Mouse (Mus musculus) heart, embryonic 13.5 days (tissue): Measurements from ENCODE around the gene Akap10. TPM values are rescaled to one million over a fixed set of nuclear protein-coding genes. Genes with fewer than 3 reads are reported as not detected.

Source experiments
- ATAC-seq: fragments of 200-750 bp; cut with Nextera tagmentation; 2 replicates; pipeline ENCODE4 v1.8.0; 2017; ENCODE audit warnings: moderate TSS enrichment; ENCODE audit not compliant: insufficient number of reproducible peaks, low FRiP score, low TSS enrichment; ENCODE audit errors: extremely low read depth
- H3K27ac ChIP-seq: fragments of 300-500 bp; sonication (generic); replicated peaks from 2 replicates; pipeline ENCODE4 v1.5.1; 2015; ENCODE audit warnings: moderate library complexity, mild to moderate bottlenecking, inconsistent platforms
- H3K27me3 ChIP-seq: fragments of 300-500 bp; sonication (generic); replicated peaks from 2 replicates; pipeline ENCODE4 v1.6.1; 2015; ENCODE audit warnings: mild to moderate bottlenecking, inconsistent platforms
- H3K36me3 ChIP-seq: fragments of 300-500 bp; sonication (generic); 2 replicates; pipeline ENCODE4 v1.6.1; 2015; ENCODE audit warnings: mild to moderate bottlenecking, inconsistent platforms
- H3K4me1 ChIP-seq: fragments of 300-500 bp; sonication (generic); 2 replicates; pipeline ENCODE4 v1.6.1; 2015; ENCODE audit warnings: inconsistent platforms
- H3K4me2 ChIP-seq: fragments of 300-500 bp; sonication (generic); 2 replicates; pipeline ENCODE4 v1.6.1; 2015; ENCODE audit warnings: inconsistent platforms, mild to moderate bottlenecking, moderate library complexity
- H3K4me3 ChIP-seq: fragments of 300-500 bp; sonication (generic); 2 replicates; pipeline ENCODE4 v1.5.1; 2015; ENCODE audit warnings: moderate library complexity, mild to moderate bottlenecking, inconsistent platforms
- H3K9ac ChIP-seq: fragments of 300-500 bp; sonication (generic); 2 replicates; pipeline ENCODE4 v1.6.1; 2015; ENCODE audit warnings: inconsistent platforms, mild to moderate bottlenecking, moderate library complexity
- H3K9me3 ChIP-seq: fragments of 300-500 bp; sonication (generic); 2 replicates; pipeline ENCODE4 v1.6.1; 2016; ENCODE audit warnings: inconsistent platforms
- WGBS: fragments of 180-500 bp; shearing (Covaris S2); methylation state at CpG from one replicate; pipeline ENCODE4 v1.1.7; 2015; ENCODE audit warnings: mixed read lengths; 5-methylcytosine and 5-hydroxymethylcytosine counted together
- polyA plus RNA-seq: library from polyadenylated mRNA; unstranded; fragments of >200 nt; fragmentation: Nextera tagmentation; extraction: Ambion mirVana; gene quantifications from 2 replicates; pipeline ENCODE4 v1.2.1, GENCODE M21; 2015

Akap10 gene
- 11.9 and 12.4 TPM in 2 replicates for polyA plus RNA-seq

GRCm38 (mm10) chr11:61930098-61930517, at the start of gene Akap10:
Akap10 (minus strand) TSS chr11:61930252.
- ATAC-seq = peak; percentile 94
- H3K9ac ChIP-seq = peak within 1 kb of the TSS; percentile 96
- H3K4me1 ChIP-seq = peaks cover 28% of the 10 kb centered on the region
- WGBS = under 1% methylated on average over 43 of the region's 43 CpGs
- H3K9me3 ChIP-seq = no peaks in the 10 kb centered on the region
- H3K4me3 ChIP-seq = peak within 1 kb of the TSS; percentile 91
- H3K4me2 ChIP-seq = peak within 1 kb of the TSS; percentile 80
- H3K27ac ChIP-seq = peak within 1 kb of the TSS; percentile 98
- peaks cover 9% of the 10 kb centered on the region for H3K36me3 ChIP-seq
- no peaks in the 10 kb centered on the region for H3K27me3 ChIP-seq

GRCm38 (mm10) chr11:61975783-61976182, 45.7 kb upstream of the Akap10 start:
- no peak overlapping the region for H3K4me3 ChIP-seq
- H3K27ac ChIP-seq = no peak overlapping the region
- H3K4me2 ChIP-seq = no peak overlapping the region
- peaks cover 6% of the 10 kb centered on the region for H3K4me1 ChIP-seq
- WGBS = 73% methylated on average over 1 of the region's 1 CpGs
- peaks cover 2% of the 10 kb centered on the region; the same call in 1 of the 2 replicates for H3K27me3 ChIP-seq
- no peaks in the 10 kb centered on the region for H3K9me3 ChIP-seq
- ATAC-seq = no peak
- no peaks in the 10 kb centered on the region for H3K36me3 ChIP-seq
- no peak overlapping the region for H3K9ac ChIP-seq

GRCm38 (mm10) chr11:61974106-61974707, 44.2 kb upstream of the Akap10 start:
- no peak overlapping the region for H3K27ac ChIP-seq
- no peaks in the 10 kb centered on the region for H3K36me3 ChIP-seq
- WGBS = 43% methylated on average over 13 of the region's 13 CpGs
- no peaks in the 10 kb centered on the region for H3K9me3 ChIP-seq
- peaks cover 2% of the 10 kb centered on the region; the same call in 1 of the 2 replicates for H3K27me3 ChIP-seq
- H3K4me2 ChIP-seq = no peak overlapping the region
- no peak overlapping the region for H3K4me3 ChIP-seq
- no peak for ATAC-seq
- peaks cover 6% of the 10 kb centered on the region for H3K4me1 ChIP-seq
- H3K9ac ChIP-seq = no peak overlapping the region

GRCm38 (mm10) chr11:61971441-61972221, 41.6 kb upstream of the Akap10 start:
- no peak overlapping the region for H3K27ac ChIP-seq
- no peak for ATAC-seq
- H3K27me3 ChIP-seq = peaks cover 2% of the 10 kb centered on the region; the same call in 1 of the 2 replicates
- H3K36me3 ChIP-seq = no peaks in the 10 kb centered on the region
- no peak overlapping the region for H3K4me2 ChIP-seq
- no peak overlapping the region for H3K4me3 ChIP-seq
- WGBS = 49% methylated on average over 7 of the region's 7 CpGs
- H3K4me1 ChIP-seq = peaks cover 6% of the 10 kb centered on the region
- no peak overlapping the region for H3K9ac ChIP-seq
- no peaks in the 10 kb centered on the region for H3K9me3 ChIP-seq

GRCm38 (mm10) chr11:61970901-61971300, 40.8 kb upstream of the Akap10 start:
- Histone ChIP-seq H3K4me3 (no peak overlapping the region), H3K27ac (no peak overlapping the region), H3K4me1 (peaks cover 6% of the 10 kb centered on the region), H3K9ac (no peak overlapping the region), H3K27me3 (peaks cover 2% of the 10 kb centered on the region; the same call in 1 of the 2 replicates), H3K9me3 (no peaks in the 10 kb centered on the region), H3K4me2 (no peak overlapping the region), H3K36me3 (no peaks in the 10 kb centered on the region)
- no peak for ATAC-seq
- WGBS = 54% methylated on average over 5 of the region's 5 CpGs

GRCm38 (mm10) chr11:61968875-61969274, 38.8 kb upstream of the Akap10 start:
- WGBS = 77% methylated on average over 2 of the region's 2 CpGs
- Histone ChIP-seq H3K4me3 (no peak overlapping the region), H3K36me3 (no peaks in the 10 kb centered on the region), H3K9me3 (no peaks in the 10 kb centered on the region), H3K4me1 (peaks cover 1% of the 10 kb centered on the region), H3K27ac (no peak overlapping the region), H3K4me2 (no peak overlapping the region), H3K9ac (no peak overlapping the region), H3K27me3 (peaks cover 5% of the 10 kb centered on the region; the same call in 1 of the 2 replicates)
- no peak for ATAC-seq

GRCm38 (mm10) chr11:61967034-61967433, 37.0 kb upstream of the Akap10 start:
- Histone ChIP-seq H3K27ac (no peak overlapping the region), H3K36me3 (no peaks in the 10 kb centered on the region), H3K9ac (no peak overlapping the region), H3K9me3 (no peaks in the 10 kb centered on the region), H3K27me3 (peaks cover 3% of the 10 kb centered on the region; the same call in 1 of the 2 replicates), H3K4me2 (no peak overlapping the region), H3K4me1 (no peaks in the 10 kb centered on the region), H3K4me3 (no peak overlapping the region)
- WGBS = 73% methylated on average over 8 of the region's 8 CpGs
- ATAC-seq = no peak

GRCm38 (mm10) chr11:61964611-61965010, 34.6 kb upstream of the Akap10 start:
- H3K4me1 ChIP-seq = no peaks in the 10 kb centered on the region
- H3K4me3 ChIP-seq = no peak overlapping the region
- no peaks in the 10 kb centered on the region for H3K9me3 ChIP-seq
- no peak for ATAC-seq
- peaks cover 9% of the 10 kb centered on the region for H3K27me3 ChIP-seq
- no peak overlapping the region for H3K4me2 ChIP-seq
- 78% methylated on average over 5 of the region's 5 CpGs for WGBS
- no peak overlapping the region for H3K9ac ChIP-seq
- H3K27ac ChIP-seq = no peak overlapping the region
- no peaks in the 10 kb centered on the region for H3K36me3 ChIP-seq

GRCm38 (mm10) chr11:61963193-61963592, 33.1 kb upstream of the Akap10 start:
- H3K27ac ChIP-seq = no peak overlapping the region
- WGBS = 79% methylated on average over 3 of the region's 3 CpGs
- H3K36me3 ChIP-seq = no peaks in the 10 kb centered on the region
- H3K9me3 ChIP-seq = no peaks in the 10 kb centered on the region
- peaks cover 18% of the 10 kb centered on the region for H3K27me3 ChIP-seq
- no peak for ATAC-seq
- H3K4me2 ChIP-seq = no peak overlapping the region
- H3K4me3 ChIP-seq = no peak overlapping the region
- H3K4me1 ChIP-seq = no peaks in the 10 kb centered on the region
- H3K9ac ChIP-seq = no peak overlapping the region

- no peak overlapping the region for H3K4me3 ChIP-seq
- peaks cover 23% of the 10 kb centered on the region for H3K27me3 ChIP-seq
- no peaks in the 10 kb centered on the region for H3K36me3 ChIP-seq
- no peak overlapping the region for H3K9ac ChIP-seq
- ATAC-seq = no peak
- H3K27ac ChIP-seq = no peak overlapping the region
- no peaks in the 10 kb centered on the region for H3K4me1 ChIP-seq
- no peaks in the 10 kb centered on the region for H3K9me3 ChIP-seq
- WGBS = 55% methylated on average over 6 of the region's 6 CpGs
- H3K4me2 ChIP-seq = no peak overlapping the region
Observed at GRCm38 (mm10) chr11:61962684-61963083, 32.6 kb upstream of the Akap10 start.

GRCm38 (mm10) chr11:61960096-61960495, 30.0 kb upstream of the Akap10 start:
- Histone ChIP-seq H3K4me1 (peaks cover 8% of the 10 kb centered on the region), H3K4me2 (no peak overlapping the region), H3K9ac (no peak overlapping the region), H3K9me3 (no peaks in the 10 kb centered on the region), H3K27ac (no peak overlapping the region), H3K36me3 (no peaks in the 10 kb centered on the region), H3K4me3 (no peak overlapping the region), H3K27me3 (peaks cover 33% of the 10 kb centered on the region)
- 74% methylated on average over 2 of the region's 2 CpGs for WGBS
- no peak for ATAC-seq
